Mouse (Mus musculus): ENCODE results near the gene Arhgap21.

Arhgap21 gene

DNA sequence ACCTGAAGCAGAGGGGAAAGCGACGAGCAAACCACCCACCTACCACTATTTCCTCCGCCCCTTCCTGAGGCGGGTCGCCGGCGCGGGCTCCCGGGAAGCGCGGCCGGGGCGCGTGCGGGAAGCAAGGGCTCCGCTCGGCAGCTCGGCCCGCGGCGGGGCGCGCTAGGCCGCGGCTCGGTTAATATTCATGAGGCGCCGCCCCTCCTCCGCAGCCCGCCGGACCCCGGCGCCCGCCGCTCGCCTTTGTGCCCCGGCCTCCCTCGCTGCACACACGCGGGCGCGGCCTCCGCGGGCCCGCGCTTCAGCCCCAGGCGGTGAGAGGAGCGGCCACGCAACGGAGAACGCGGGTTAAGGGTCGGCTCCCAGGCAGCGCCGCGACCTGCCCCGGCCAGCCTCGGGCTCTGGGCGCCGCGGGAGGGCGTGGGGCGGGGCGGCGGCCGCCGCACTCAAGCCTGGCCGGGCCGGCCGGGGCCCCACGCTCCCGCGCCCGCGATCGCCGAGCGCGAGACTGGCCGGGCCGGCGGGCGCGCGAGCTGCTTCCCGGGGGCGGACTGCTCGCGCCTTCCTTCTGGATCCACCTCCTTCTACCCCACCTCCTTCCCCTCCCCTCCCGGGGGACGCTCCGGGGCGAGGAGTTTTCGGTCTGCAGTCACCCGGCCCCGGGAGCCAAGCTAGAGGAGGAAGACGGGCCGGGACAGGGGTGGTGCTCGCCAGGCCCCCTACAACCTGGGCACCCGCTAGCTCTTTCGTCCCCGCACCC lies at the start of gene Arhgap21:
Gene Arhgap21 (minus strand): TSS at position 441 of the 760 bp plus-strand sequence.
- in situ Hi-C loops (cut with MseI, MboI): no loop called here

DNA sequence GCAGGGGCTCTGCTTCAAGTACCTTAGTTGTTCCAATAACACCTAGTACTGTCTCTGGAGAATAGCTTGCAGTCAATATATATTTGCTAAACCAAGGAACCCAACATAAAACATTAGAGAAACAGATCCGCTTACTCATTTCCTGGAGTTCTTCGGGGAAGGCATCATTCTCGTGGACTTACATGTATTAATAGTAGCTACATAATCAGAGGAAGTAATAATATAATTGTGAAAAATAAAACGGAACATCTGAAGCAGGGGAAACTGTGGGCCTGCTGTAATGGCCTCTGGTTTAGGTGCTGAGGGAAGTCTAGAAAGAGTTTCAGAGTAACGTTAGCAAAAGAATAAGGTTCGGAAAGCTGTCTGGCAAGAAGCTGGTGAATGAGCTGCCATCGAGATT lies 47.9 kb upstream of the Arhgap21 start:
- in situ Hi-C loops (cut with MseI, MboI): no loop called here

DNA sequence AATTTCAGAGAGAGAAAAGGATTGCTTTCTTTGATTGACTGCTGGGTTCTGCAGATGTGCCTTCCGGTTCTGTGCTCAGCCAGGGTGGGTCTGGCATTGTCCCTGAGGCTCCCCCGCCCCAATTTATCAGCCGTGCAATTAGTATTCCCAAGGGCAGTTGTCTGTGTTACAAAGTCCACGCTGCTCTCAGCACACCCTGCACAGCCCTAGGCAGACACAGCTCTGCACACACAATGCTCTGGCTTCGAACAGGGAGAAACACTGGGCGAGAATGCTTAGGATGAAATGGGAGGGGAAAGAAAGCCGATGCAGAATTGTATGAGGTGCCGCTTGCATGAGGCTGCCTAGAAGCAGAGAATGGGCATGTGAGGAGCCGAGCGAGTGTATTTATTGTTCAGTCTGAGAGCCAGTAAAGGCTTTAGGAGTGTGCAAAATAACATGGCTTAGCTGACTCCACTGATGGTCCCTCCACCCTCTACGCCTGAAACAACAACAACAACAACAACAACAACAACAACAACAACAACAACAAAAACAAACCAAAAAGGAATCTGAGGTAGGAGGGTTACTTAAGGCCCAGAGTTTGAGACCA lies 42.2 kb upstream of the Arhgap21 start:
- in situ Hi-C loops (cut with MseI, MboI): no loop called here

DNA sequence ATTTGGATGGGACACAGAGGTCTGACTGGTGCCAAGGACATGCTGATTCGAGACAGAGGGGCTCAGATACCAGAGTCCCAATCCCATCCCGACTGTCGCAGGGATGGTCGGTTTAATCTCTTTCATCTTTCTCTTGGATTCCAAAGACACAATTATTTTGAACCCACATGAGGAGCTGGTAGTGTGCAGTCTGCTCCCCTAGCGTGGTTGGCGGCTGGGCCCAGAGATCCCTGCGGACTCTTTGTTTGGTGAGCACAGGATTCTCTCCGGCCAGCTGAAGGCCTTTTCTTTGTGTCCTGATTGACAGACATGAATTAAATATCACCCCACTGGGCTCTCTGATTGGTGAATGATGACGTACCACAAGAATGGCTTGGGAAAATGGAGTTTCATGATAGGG lies 41.5 kb upstream of the Arhgap21 start:
- in situ Hi-C loops (cut with MseI, MboI): no loop called here

DNA sequence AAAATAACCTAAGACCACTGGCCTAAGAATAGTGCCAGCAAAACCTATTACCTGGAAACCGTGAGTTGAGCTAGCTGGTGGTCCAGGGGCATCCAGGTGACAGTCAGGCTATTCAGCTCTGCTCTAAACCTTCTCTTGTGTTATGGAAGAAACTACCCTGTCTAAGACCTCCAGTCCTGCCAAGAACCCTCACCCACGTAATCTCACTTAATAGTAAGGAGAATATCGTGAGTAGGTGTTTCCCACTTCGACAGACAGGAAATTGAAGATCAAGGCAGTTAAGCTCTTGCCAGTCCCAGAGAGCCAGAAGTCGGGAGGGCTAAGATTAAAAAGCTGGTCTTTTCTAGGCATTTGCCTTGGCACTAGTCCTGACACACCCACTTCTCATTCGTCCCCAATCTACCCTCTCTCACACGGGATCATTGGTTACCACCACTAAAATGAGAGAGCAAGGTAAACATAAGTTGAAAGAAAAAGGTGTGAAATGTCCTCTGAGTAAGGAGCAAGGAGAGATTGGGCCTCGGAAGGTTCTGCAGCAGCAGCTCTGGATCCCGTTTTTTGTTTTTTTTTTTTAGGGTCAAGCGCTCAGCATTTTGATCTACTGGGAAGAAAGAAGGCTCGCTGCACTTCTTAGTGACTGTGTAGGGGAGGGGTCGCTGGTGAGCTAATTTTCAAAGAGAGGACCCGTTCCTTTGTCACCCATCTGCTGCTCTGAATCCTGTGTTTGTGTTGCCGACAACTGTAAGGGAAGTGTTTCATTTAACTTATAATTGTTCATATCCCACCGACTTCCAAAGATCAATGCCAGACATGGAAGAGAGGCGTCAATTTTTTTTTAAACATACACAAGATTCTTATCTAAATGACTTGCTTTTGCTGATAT lies 40.8 kb upstream of the Arhgap21 start:
- in situ Hi-C loops (cut with MseI, MboI): no loop called here

DNA sequence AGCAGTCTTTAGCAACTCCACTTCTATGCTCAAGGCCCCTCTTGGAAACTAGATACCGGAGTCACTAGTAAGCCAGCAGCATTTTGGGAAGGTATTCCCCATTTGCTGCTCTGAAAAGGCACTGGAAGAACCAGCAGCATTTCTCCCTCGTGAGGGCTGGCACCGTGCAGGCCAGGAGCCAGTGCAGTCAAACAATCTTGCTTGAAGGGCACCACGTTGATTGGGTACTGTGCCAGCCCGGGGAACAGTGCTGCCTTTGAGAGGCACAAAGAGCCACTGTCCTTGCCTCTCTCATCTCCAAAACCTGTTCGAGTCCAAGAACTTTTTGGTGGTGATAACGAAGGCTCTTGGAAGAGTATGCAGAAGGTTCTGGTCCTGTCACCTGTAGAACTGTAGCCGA lies 33.9 kb upstream of the Arhgap21 start:
- in situ Hi-C loops (cut with MseI, MboI): no loop called here

DNA sequence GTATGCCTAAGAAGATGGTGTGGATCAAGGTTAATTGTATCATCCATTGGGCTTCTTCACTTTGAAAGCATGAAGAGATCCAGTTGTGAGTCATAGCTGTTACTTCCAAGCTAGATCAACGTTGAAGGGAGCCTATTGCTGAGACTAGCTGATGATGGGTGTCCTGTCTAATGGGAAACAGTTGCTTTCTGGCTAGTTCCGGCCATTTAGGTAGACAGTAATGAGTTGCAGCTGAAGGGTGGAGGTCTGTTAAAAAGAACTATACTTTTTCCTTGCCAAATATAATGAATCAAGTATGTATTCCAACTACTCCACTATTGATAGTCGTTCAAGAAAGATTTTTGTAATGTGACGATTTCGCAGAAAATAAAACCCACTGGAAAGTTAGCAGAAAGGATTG lies 32.5 kb upstream of the Arhgap21 start:
- in situ Hi-C loops (cut with MseI, MboI): no loop called here

DNA sequence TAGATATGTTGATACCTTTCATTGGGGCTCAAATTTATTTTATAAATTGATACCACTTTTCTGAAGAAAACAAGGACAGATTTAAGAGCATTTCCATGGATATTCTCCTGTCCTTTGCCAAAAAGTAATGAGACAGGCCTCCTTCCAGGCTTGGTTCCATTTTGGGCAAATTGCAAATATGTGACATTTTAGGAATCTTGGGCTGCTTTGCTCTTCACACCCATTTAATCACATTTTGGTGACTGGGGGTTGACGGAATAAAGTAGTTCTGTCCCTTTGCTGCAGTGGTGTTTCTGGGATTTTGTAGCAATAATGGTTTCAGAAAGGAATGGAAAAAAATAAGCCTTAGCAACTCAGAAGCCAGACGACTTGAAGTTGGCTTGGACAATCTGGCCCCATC lies 26.9 kb upstream of the Arhgap21 start:
- in situ Hi-C loops (cut with MseI, MboI): no loop called here

DNA sequence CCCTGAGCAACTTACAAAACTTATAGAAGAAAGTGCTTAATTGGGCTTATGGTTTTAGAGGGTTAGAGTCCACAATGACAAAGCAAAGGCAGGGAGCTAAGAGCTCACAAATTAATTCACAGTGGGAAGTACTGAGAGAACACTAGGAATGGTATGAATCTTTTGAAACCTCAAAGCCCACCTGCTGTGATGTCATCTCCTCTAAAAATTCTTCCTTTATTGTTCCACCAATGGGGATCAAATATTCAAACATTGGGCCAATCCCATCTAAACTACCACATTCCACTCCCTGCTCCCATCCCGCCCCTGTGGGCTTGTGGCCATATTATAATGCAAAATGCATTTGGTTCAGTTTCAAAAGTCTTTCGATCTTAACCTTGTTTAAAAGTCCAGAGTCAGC lies 22.8 kb upstream of the Arhgap21 start:
- in situ Hi-C loops (cut with MseI, MboI): no loop called here

DNA sequence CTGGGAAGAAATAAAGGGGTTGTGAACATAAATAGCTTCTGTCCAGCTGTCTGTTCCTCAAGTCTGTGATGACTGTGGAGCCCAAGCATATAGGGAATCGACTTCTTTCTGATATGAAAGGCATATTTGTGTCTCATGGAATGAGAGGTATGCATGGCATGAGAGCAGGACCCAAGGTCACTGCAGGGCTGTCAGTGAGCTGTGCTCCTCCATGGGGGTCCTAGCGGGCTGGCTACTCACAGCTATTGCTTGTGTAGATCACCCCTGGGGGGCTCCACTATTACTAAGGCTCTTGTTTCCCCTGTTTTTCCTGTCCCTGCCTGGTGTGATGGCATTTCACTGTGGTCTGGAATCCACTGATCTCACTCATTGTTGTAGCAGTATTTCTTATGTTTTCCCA lies 22.2 kb upstream of the Arhgap21 start:
- in situ Hi-C loops (cut with MseI, MboI): no loop called here

DNA sequence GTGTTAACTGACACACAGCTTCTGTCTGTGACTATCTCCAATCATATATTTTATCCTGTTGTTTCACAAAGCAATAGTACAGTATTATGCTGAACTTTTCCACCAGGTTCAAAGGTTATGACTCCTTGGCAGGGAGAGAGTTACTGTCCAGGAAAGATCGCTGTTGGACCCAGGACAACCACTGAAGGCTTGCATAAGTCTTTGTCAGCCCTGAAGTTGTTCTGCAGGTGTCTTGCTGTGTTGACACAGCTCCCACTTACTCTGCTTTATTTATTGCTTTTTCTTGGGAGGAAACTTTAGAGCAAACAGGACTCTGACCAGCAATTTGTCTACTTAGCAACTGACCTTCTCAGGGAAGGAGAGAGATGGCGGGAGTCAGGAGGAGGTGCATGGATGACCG lies 21.4 kb upstream of the Arhgap21 start:
- in situ Hi-C loops (cut with MseI, MboI): no loop called here

DNA sequence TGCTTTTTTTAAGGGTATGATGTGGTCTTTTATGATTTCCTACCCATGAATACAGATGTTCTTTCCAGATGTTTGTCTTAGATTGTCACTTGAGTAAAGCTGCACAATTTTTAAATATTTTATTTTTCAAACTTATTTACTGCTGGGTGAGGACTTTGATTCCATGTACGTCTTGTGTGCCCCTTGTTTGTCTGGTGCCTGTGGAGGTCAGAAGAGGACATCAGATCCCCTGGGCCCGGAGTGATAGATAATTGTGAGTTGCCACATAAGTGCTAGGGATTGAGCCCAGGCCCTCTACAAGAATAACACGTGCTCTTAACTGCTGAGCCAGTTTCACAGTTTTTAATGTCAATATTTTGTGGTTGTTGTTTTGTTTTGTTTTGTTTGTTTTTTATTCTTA lies 19.1 kb upstream of the Arhgap21 start:
- in situ Hi-C loops (cut with MseI, MboI): no loop called here

DNA sequence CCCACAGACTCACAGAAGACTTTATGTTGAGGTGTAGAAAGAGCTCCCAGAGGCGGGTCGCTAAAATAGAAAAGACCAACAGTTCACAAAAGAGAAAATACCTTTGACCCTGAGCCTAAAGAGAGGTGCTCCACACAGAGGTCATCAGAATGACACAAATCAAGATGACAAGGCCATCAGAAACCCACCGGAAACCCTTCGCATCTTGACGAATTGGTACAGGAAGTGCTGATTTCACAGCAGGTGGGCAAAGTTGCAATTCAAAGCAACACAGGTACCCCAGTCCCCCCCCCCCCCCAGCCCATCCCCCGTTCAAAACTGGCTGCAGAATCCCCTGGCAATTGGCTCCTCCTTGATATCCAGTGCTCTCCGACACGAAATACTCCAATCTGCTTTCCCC lies 10.0 kb upstream of the Arhgap21 start:
- in situ Hi-C loops (cut with MseI, MboI): no loop called here

DNA sequence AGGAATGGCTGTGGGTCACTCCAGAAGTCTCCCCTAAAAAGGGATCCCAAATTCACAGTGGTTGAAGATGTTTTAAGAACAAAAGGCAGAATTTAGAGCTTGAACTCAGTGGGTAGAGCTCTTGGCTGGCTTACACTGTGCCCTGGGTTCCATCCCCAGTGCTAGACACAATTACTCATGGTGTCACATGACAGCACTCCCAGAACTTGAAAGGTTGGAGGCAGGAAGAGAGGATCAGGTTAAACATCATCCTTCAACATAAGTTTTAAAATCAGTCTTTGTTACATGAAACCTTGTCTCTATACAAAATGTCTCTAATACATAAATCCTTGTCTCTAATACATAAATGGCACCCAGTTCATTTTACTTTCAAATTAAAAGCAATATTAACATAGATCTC lies 8.4 kb upstream of the Arhgap21 start:
- in situ Hi-C loops (cut with MseI, MboI): no loop called here

DNA sequence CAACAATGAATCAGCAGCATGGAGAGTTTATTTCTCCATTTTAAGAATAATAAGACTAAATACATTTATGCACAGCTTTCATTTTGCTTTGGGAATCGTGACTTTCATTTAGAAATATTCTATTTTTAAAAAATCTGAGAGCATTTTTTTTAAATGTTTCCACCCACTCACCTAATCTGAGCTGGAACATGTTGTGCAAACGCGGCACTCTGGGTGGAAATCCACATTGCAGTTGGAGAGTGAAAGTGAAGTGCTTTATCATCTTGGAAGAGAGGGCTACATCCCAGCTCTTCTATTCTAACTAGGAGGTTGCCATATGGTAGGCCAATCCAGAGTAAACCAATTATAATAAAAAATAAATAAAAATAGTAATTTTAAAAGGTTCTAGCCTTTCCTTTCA lies 4.8 kb upstream of the Arhgap21 start:
- in situ Hi-C loops (cut with MseI, MboI): no loop called here

DNA sequence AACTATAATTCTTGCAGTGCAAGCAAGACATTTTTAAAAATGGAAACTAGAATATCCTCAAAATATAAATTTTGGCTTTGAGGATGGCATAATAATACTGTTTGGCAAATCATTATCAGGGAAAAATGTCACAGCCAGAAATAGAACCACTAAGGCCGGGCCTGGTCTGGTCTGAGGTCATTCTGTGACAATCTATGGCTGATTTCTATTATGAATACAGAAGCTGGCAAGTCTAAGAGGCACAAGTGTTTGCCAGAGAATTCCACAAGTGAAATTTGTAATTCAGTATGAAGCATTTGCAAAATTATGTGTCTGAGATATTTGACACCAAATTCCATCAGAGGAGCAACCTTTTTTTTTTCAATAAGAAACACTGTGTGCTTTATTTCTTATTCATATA lies 3.5 kb upstream of the Arhgap21 start:
- in situ Hi-C loops (cut with MseI, MboI): no loop called here

DNA sequence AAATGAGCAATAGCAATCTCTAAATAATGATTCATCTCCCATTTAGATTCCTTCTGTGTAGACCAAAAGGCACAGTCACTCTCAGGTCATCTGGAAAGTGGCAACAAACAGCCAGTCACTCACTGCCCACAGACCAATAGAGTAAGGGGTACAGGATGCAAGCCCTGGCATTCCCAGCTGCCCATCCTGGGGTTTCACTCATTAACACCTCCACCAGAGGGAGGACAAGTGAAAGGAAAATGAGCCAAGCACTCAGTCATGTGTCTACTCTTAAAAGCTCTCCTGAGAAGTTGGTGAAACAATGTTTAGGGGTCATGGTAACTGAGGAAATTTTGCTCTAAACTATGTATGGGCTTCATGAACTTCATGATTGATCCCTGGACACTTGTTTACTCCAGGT lies 2.9 kb upstream of the Arhgap21 start:
- in situ Hi-C loops (cut with MseI, MboI): no loop called here

DNA sequence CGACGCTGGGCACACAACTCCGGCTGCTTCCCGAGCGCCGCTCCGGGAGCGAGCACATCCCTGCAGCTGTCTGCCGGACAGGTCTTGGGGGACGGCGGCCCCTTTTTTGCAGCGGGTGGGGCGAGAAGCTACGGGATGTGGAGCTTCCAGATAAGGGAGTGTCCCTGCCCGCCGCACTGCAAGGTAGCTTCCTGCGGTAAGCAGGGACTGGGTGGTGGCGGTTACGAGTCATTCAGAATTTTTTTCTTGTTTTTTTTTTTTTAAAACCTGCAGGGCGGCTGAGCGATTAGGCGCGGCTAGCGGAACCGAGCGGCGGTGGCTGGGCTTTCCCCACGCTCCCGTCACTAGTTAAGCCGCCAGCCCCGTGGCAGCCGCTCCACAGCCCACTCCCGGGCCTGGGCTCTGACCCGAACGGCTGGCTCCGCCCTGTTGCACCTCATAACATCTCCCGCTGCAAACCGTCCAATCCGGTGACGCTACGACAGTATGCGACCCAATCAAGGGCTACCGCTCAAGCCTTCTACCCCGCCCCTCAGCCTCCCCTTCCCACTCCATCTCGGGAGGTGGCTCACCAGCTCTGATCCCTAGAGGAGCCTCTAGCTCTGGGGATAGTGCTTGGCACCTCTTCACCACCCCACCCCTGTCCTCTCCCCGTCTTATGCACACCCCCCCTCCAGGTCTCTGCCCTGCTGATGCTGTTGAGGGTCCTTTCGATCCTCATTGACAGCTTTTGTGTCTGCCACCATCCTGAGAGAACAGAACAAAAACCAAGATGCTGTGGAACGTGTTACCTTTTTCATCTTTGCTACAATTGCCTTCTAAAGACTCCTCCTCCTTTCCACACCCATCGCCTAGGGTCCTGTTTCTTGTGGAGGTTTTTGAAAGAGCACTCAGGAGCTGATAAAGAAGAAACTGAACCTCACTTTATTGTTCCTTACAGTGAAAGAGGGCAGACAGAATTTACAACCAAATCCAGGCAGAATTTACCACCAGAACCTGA lies 820 bp upstream of the Arhgap21 start:
- in situ Hi-C loops (cut with MseI, MboI): no loop called here

DNA sequence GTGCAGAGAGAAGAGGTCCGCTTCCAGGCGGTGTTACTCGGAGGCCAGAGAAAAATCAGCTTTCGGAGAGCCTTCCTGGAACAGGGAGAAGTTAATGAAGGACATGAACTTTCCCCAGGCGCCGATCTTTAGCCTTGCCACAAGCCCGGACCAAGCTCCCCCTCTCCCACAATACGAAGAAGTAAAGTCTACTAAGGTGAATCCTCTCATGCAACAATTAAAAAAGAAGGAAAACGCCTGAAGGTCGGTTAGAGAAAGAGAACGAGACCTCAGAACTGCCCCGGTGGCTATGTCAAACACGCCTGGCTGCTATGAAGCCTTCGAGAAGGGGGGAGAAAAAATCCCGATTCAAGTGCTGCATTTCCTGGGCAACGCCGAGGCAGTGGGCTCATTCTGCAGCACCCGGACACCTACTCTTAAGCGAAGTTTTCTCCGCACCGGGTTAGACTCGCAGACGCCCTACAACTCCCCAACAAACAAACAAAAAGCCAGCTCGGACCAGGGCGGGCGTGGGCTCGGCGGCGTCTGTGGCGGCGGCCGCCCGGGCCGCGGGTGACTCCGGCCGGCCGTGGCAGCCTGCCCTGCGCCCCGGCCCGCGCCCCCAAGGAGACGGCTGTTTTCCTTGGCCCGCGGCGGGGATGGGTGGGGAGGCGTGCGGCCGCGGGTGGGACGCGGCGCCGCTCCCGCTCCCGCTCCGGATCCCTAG lies 882 bp downstream of the Arhgap21 start:
- in situ Hi-C loops (cut with MseI, MboI): no loop called here

DNA sequence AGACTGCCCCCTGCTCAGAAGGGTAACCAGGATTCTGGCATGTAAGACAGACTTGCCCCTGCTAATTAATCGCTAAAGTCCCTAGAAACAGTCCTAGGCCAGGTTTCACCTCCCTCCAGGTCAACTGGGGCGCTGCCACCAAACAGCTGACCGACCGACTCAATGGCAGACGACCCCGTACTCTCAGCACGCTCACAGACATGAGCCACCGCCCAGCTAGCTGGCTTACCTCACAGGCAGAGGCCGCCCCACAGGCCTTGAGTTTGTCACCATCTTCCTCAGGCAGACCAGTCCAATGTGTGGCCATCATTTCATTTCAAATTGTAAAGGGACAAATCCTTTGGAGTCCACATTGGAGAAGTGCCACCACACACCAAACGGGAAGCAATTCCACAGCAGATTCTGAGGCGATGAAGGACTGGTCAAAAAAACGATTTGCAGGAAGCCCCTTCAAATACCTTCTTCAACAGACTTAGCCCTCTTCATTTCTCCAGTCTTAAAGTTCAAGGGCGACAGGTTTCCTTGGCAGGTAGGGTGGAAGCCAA lies 1.5 kb downstream of the Arhgap21 start:
- in situ Hi-C loops (cut with MseI, MboI): no loop called here
